In genomic region chr17:44029616-44030015, GRCm38 (mm10) we compare ENCODE assay signal across 14 mouse cellular contexts. TPM values are rescaled to one million over a fixed set of nuclear protein-coding genes. Genes with fewer than 3 reads are reported as not detected.
DNase-seq lines count a peak whose midpoint lies in the region; TF ChIP-seq lines count a peak whose summit lies in the region.
"Had no signal": no experiment of that assay in that cellular context is flagged by ENCODE, and none has a peak within 500 bp of the region (broad histone marks: within the 10 kb centered on the region; RNA-seq: fewer than 3 reads in every experiment).

No protein-coding gene starts in this region.

- TF ChIP-seq RAD21 in CH12.LX (IDR thresholded peaks at IDR 0.05; ENCODE audit: low read depth, low read length) = no peak

- H3K4me2 ChIP-seq in CH12.LX (ENCODE audit: insufficient read depth, low read depth, poor library complexity, severe bottlenecking) = no peak overlapping the region
- H3K4me2 ChIP-seq: embryonic facial prominence, embryonic 12.5 days; liver, embryonic 15.5 days; neural tube, embryonic 12.5 days had no signal

- H3K36me3 ChIP-seq in CH12.LX (replicated peaks in 1 of 2; ENCODE audit: control insufficient read depth in 1 of 2, insufficient read depth in 1 of 2, low read length in 1 of 2) = no peaks in the 10 kb centered on the region
- no peaks in the 10 kb centered on the region for H3K36me3 ChIP-seq in splenic B cell, adult 2 months (ENCODE audit: control insufficient read depth, insufficient read depth, low read length, poor library complexity, severe bottlenecking)
- H3K36me3 ChIP-seq: embryonic facial prominence, embryonic 12.5 days; liver, embryonic 15.5 days; neural tube, embryonic 12.5 days had no signal

- in situ Hi-C loops in CH12.LX (cut with MboI; ENCODE audit: low pct_ligation_motif_present, low pct_unique_long_range_greater_than_20kb, low sequenced_read_pairs) = loop anchor here (25.0 kb wide), 2 partner anchors 142 to 317 kb away; no protein-coding TSS in a partner anchor

- H3K27ac ChIP-seq in layer of hippocampus, adult 2 months = peak overlapping the region; percentile 79; the same call in 1 of the 2 replicates
- no peak overlapping the region for H3K27ac ChIP-seq in CH12.LX (ENCODE audit: insufficient read depth, low read depth)
- H3K27ac ChIP-seq: embryonic facial prominence, embryonic 12.5 days; liver, embryonic 15.5 days; neural tube, embryonic 12.5 days had no signal

- TF ChIP-seq POLR2A in CH12.LX (IDR thresholded peaks at IDR 0.05; ENCODE audit: low read depth, low read length) = no peak

- H3K27me3 ChIP-seq in CH12.LX (replicated peaks) = peaks cover 2% of the 10 kb centered on the region
- H3K27me3 ChIP-seq in splenic B cell, adult 2 months (ENCODE audit: control insufficient read depth, insufficient read depth, low read length, poor library complexity, severe bottlenecking) = no peaks in the 10 kb centered on the region
- H3K27me3 ChIP-seq: embryonic facial prominence, embryonic 12.5 days; liver, embryonic 15.5 days; neural tube, embryonic 12.5 days had no signal

- H3K79me2 ChIP-seq in CH12.LX (replicated peaks; ENCODE audit: control insufficient read depth, extremely low read depth, insufficient read depth, poor library complexity, severe bottlenecking) = no peaks in the 10 kb centered on the region

- no peak for DNase-seq in layer of hippocampus, adult 2 months (ENCODE audit: low spot score in 2 of 2)
- no peak for DNase-seq in layer of hippocampus, adult 9-10 months (ENCODE audit: low spot score)
- DNase-seq in CH12.LX (ENCODE audit: extremely low read depth) = peak; percentile 17
- peak; percentile 24 for DNase-seq in c-Kit-positive CD71-negative TER-119-negative erythroid progenitor cells, embryonic 14.5 days (ENCODE audit: low read depth)
- peak; percentile 7 for DNase-seq in splenic B cell, adult 2 months (ENCODE audit: low read depth, low spot score)
- DNase-seq in testis, postnatal 10 days (ENCODE audit: low spot score) = no peak
- no peak for DNase-seq in frontal cortex, postnatal 14 days (ENCODE audit: low spot score in 2 of 2)
- DNase-seq: cerebellum, postnatal 10 days; right cerebral cortex, postnatal 14 days; thymus, adult 18-20 months had no signal

- no peak overlapping the region for H3K9ac ChIP-seq in CH12.LX (ENCODE audit: insufficient read depth, low read depth)
- H3K9ac ChIP-seq: embryonic facial prominence, embryonic 12.5 days; liver, embryonic 15.5 days; neural tube, embryonic 12.5 days had no signal

- dilution Hi-C loops in CH12.LX (cut with MboI; ENCODE audit: extremely low pct_ligation_motif_present, extremely low pct_unique_long_range_greater_than_20kb, low sequenced_read_pairs) = no loop called here

- H3K9me3 ChIP-seq in CH12.LX (replicated peaks; ENCODE audit: low read length) = no peaks in the 10 kb centered on the region
- H3K9me3 ChIP-seq: embryonic facial prominence, embryonic 12.5 days; liver, embryonic 15.5 days; neural tube, embryonic 12.5 days had no signal

- no peak for TF ChIP-seq EP300 in CH12.LX (IDR thresholded peaks at IDR 0.05; ENCODE audit: low read length)

- no peak for TF ChIP-seq CTCF in layer of hippocampus, adult 2 months (conservative IDR thresholded peaks at IDR 0.05)
- no peak for TF ChIP-seq CTCF in CH12.LX (conservative IDR thresholded peaks at IDR 0.05 in 1 of 2, IDR thresholded peaks at IDR 0.05 in 1 of 2; ENCODE audit: low read depth in 2 of 2, low read length in 2 of 2)

- no peak overlapping the region for H3K4me3 ChIP-seq in layer of hippocampus, adult 2 months
- no peak overlapping the region for H3K4me3 ChIP-seq in CH12.LX (replicated peaks in 1 of 3; ENCODE audit: low read depth in 2 of 3, low read length in 2 of 3, poor library complexity in 1 of 3)
- H3K4me3 ChIP-seq: embryonic facial prominence, embryonic 12.5 days; left cerebral cortex, adult 2 months; liver, embryonic 15.5 days; neural tube, embryonic 12.5 days had no signal

- peaks cover 0 to 11% of the 10 kb centered on the region in 2 experiments; a peak in 2 of 4 replicates for H3K4me1 ChIP-seq in CH12.LX (ENCODE audit: control insufficient read depth in 1 of 2, insufficient read depth in 2 of 2)
- H3K4me1 ChIP-seq: liver, embryonic 15.5 days had no signal

TF ChIP-seq in CH12.LX, 34 proteins besides CTCF, POLR2A, EP300 and RAD21:
- TF ChIP-seq USF1 (IDR thresholded peaks at IDR 0.05; ENCODE audit: low read depth, low read length) (no peak), ZNF384 (IDR thresholded peaks at IDR 0.05; ENCODE audit: low read depth, low read length) (no peak), BHLHE40 (IDR thresholded peaks at IDR 0.05; ENCODE audit: low read depth, low read length) (0 out of 2 replicates have a peak, but pooled peaks have one; percentile 20)
TF ChIP-seq in CH12.LX: peak in this region for 1.

RNA-seq across cellular contexts. Expression of gene Enpp5, which starts 49.0 kb away (rescaled TPM):
- total RNA-seq in layer of hippocampus, adult 2 months (2021) = 100 to 1,000 TPM; 153 to 159 TPM
- total RNA-seq in CH12.LX (2012; rRNA removed) (not detected in 2 replicates), CH12.LX (2014; rRNA removed) (not detected in 2 replicates)
- not detected in 2 replicates for polyA plus RNA-seq in CH12.LX (2012; ENCODE audit: insufficient read length, low read depth)

Comparison
In these comparisons a context has a peak if more than half of its experiments do, and no peak if none do; other contexts are left out.
1. DNase-seq: peak in CH12.LX (single experiment), c-Kit-positive CD71-negative TER-119-negative erythroid progenitor cells, embryonic 14.5 days (single experiment) and splenic B cell, adult 2 months (single experiment); none in layer of hippocampus, adult 2 months (0 of 2), layer of hippocampus, adult 9-10 months (single experiment), testis, postnatal 10 days (single experiment) and frontal cortex, postnatal 14 days (0 of 2).
2. RNA of gene Enpp5, which starts 49.0 kb away (total RNA-seq): 153 to 159 TPM in layer of hippocampus, adult 2 months; not detected in CH12.LX; every median in the first group is over 100 times any median in the second.